ENCODE assay signal across 8 mouse cellular contexts in genomic region chr6:6863160-6863870, GRCm38 (mm10). TPM values are rescaled to one million over a fixed set of nuclear protein-coding genes. Genes with fewer than 3 reads are reported as not detected.
A peak's percentile ranks its signal among the peaks of the same experiment; 100 is the strongest.
DNase-seq lines count a peak whose midpoint lies in the region; ATAC-seq and TF ChIP-seq lines count a peak whose summit lies in the region.

Dlx6 (plus strand) TSS chr6:6863334.

- peaks cover 38% of the 10 kb centered on the region for H3K4me1 ChIP-seq in heart, embryonic 13.5 days
- H3K4me1 ChIP-seq in forebrain, embryonic 13.5 days, result peaks cover 31% of the 10 kb centered on the region
- peaks cover 25% of the 10 kb centered on the region for H3K4me1 ChIP-seq in neural tube, embryonic 15.5 days

- in situ Hi-C loops in Patski (cut with MboI; ENCODE audit: low pct_unique_long_range_greater_than_20kb), result no loop called here

- peak within 1 kb of the TSS; percentile 59 for H3K4me3 ChIP-seq in heart, embryonic 13.5 days
- H3K4me3 ChIP-seq in forebrain, embryonic 13.5 days, result peak within 1 kb of the TSS; percentile 60
- H3K4me3 ChIP-seq in neural tube, embryonic 15.5 days (replicated peaks), result peak within 1 kb of the TSS; percentile 32

- H3K36me3 ChIP-seq in heart, embryonic 13.5 days, result no peaks in the 10 kb centered on the region
- no peaks in the 10 kb centered on the region for H3K36me3 ChIP-seq in forebrain, embryonic 13.5 days (ENCODE audit: poor library complexity, severe bottlenecking)
- no peaks in the 10 kb centered on the region for H3K36me3 ChIP-seq in neural tube, embryonic 15.5 days

- intact Hi-C loops in left cerebral cortex, postnatal 4 days (cut with DNase I), result no loop called here

- H3K4me2 ChIP-seq in heart, embryonic 13.5 days, result peak within 1 kb of the TSS; percentile 88
- H3K4me2 ChIP-seq in forebrain, embryonic 13.5 days, result peak within 1 kb of the TSS; percentile 70
- H3K4me2 ChIP-seq in neural tube, embryonic 15.5 days, result peak within 1 kb of the TSS; percentile 60

- H3K27me3 ChIP-seq in heart, embryonic 13.5 days (replicated peaks), result peaks cover 93% of the 10 kb centered on the region
- H3K27me3 ChIP-seq in Patski, result peaks cover 12% of the 10 kb centered on the region
- peaks cover 86% of the 10 kb centered on the region for H3K27me3 ChIP-seq in forebrain, embryonic 13.5 days
- peaks cover 81% of the 10 kb centered on the region for H3K27me3 ChIP-seq in neural tube, embryonic 15.5 days (replicated peaks)

- CTCF ChIA-PET in Patski (lab: Charles Lee), result interaction anchor here (1.5 kb wide), 1 partner anchor 19 kb away, joined by 3 read pairs; no protein-coding TSS in a partner anchor

- POLR2A ChIA-PET in Patski (lab: Charles Lee), result no interaction called here

- peak; percentile 62 for ATAC-seq in heart, embryonic 13.5 days (ENCODE audit: extremely low read depth, insufficient number of reproducible peaks, low FRiP score, low TSS enrichment)
- ATAC-seq in Patski, result peak; percentile 71
- peak; percentile 41 for ATAC-seq in forebrain, embryonic 13.5 days
- ATAC-seq in neural tube, embryonic 15.5 days (ENCODE audit: low FRiP score), result peak; percentile 70

- no peaks in the 10 kb centered on the region for H3K9me3 ChIP-seq in heart, embryonic 13.5 days
- H3K9me3 ChIP-seq in forebrain, embryonic 13.5 days (replicated peaks), result no peaks in the 10 kb centered on the region
- no peaks in the 10 kb centered on the region for H3K9me3 ChIP-seq in neural tube, embryonic 15.5 days (replicated peaks)

- no peak for DNase-seq in heart, adult 8-10 months (ENCODE audit: low spot score)
- DNase-seq in Patski (ENCODE audit: low read depth, low spot score), result no peak
- no peak for DNase-seq in left cerebral cortex, postnatal 4 days
- no peak for DNase-seq in T-cell, adult 2 months (ENCODE audit: low spot score)
- no peak for DNase-seq in frontal cortex, postnatal 25 days (ENCODE audit: low spot score in 2 of 2)

- WGBS in heart, embryonic 13.5 days, result under 1% methylated on average over 39 of the region's 52 CpGs
- under 1% methylated on average over 41 of the region's 52 CpGs for WGBS in forebrain, embryonic 13.5 days
- WGBS in neural tube, embryonic 15.5 days, result under 1% methylated on average over 39 of the region's 52 CpGs

- H3K27ac ChIP-seq in heart, embryonic 13.5 days (replicated peaks), result no peak within 1 kb of the TSS
- peak within 1 kb of the TSS; percentile 98 for H3K27ac ChIP-seq in forebrain, embryonic 13.5 days
- H3K27ac ChIP-seq in neural tube, embryonic 15.5 days (replicated peaks), result no peak within 1 kb of the TSS

- no peak for TF ChIP-seq CTCF in Patski (IDR thresholded peaks at IDR 0.05)

- H3K9ac ChIP-seq in heart, embryonic 13.5 days, result peak within 1 kb of the TSS; percentile 74
- H3K9ac ChIP-seq in forebrain, embryonic 13.5 days, result peak within 1 kb of the TSS; percentile 94
- no peak within 1 kb of the TSS for H3K9ac ChIP-seq in neural tube, embryonic 15.5 days (replicated peaks)

RNA-seq across cellular contexts. Expression of gene Dlx6, which starts in this region (rescaled TPM):
- polyA plus RNA-seq in heart, embryonic 13.5 days (2015; fragmentation: Nextera tagmentation; extraction: Ambion mirVana), result not detected in 2 replicates
- not detected for total RNA-seq in heart, adult 8-10 months (2022)
- polyA plus RNA-seq in Patski (2021), result 5.6 TPM
- polyA plus RNA-seq in forebrain, embryonic 13.5 days (2015; fragmentation: Nextera tagmentation; extraction: Ambion mirVana), result 15.5 and 16.2 TPM in 2 replicates
- 10 to 100 TPM; 15.3 to 17.2 TPM for total RNA-seq in left cerebral cortex, postnatal 4 days (2021)
- 0.41 TPM in 1 of 2 replicates, not detected in the other for polyA plus RNA-seq in neural tube, embryonic 15.5 days (2015; fragmentation: Nextera tagmentation; extraction: Ambion mirVana)

Comparison
In these comparisons a context has a peak if more than half of its experiments do, and no peak if none do; other contexts are left out.
1. RNA of gene Dlx6 (total RNA-seq): 15.3 to 17.2 TPM in left cerebral cortex, postnatal 4 days; not detected in heart, adult 8-10 months; every median in the first group is over 10 times any median in the second.
2. Peak in ATAC-seq, H3K4me3 ChIP-seq, H3K9ac ChIP-seq and H3K4me2 ChIP-seq in heart, embryonic 13.5 days; RNA of the gene not detected or under 1 TPM.
3. Peak in ATAC-seq, H3K4me3 ChIP-seq and H3K4me2 ChIP-seq in neural tube, embryonic 15.5 days; RNA of the gene not detected or under 1 TPM.
4. Peak in every context shown above with its lines, with median percentiles within 50 percentile points of each other: ATAC-seq, H3K4me2 ChIP-seq and H3K4me3 ChIP-seq.